Mouse (Mus musculus): ENCODE results near the gene Rnf34. TPM values are rescaled to one million over a fixed set of nuclear protein-coding genes. Genes with fewer than 3 reads are reported as not detected.
A peak's percentile ranks its signal among the peaks of the same experiment; 100 is the strongest.

Gene Rnf34
- polyA plus RNA-seq, 2 experiments = 6.6 to 12.2 TPM

DNA sequence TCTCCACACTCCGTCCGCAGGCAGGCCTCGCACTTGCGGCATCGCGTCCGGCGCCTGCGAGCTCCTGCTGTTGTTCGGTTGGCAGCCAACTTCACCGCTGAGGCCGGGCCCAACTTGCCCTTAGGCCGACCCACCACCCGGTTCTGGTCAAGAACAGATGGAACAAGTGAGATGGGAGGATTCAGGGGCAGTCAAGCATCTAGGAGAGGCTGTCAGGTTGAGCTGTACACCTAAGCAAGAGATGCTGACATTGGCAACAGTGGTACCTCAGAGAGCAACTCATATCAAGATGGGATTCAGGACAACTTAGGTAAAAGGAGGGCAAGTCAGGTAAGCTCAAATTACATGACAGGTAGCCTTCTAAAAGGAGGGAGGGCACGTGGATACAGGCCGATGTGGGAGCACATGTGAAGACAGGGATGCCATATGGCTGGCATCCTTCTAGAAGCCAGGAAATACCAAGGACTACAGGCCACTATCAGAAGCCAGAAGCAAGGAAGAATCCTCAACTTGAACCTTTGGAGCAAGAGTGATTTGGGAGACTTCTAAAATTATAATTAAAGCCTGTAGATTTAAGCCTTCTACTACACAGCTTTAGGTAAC is 38.9 kb downstream of the Rnf34 start:
- Histone ChIP-seq H3K4me3 (ENCODE audit: insufficient read depth in 1 of 2, low read depth in 2 of 2, low read length in 2 of 2) (no peak overlapping the region), H3K9me3 (ENCODE audit: control insufficient read depth, low read length) (no peaks in the 10 kb centered on the region), H3K9ac (replicated peaks) (no peak overlapping the region), H3K36me3 (replicated peaks; ENCODE audit: control insufficient read depth, insufficient read depth, low read depth) (no peaks in the 10 kb centered on the region), H3K4me1 (replicated peaks; ENCODE audit: control insufficient read depth in 2 of 2, insufficient read depth in 2 of 2, low read length in 1 of 2) (peaks cover 4 to 9% of the 10 kb centered on the region in 2 experiments), H3K27ac (no peak overlapping the region), H3K27me3 (ENCODE audit: control insufficient read depth, insufficient read depth, low read length) (no peaks in the 10 kb centered on the region), H3K4me2 (ENCODE audit: low read depth) (no peak overlapping the region)
- DNase-seq (ENCODE audit: low read depth in 3 of 3, low spot score in 3 of 3) (no peak), ATAC-seq (ENCODE audit: insufficient read depth) (no peak)
- TF ChIP-seq CTCF (IDR thresholded peaks at IDR 0.05; ENCODE audit: low read depth) (no peak), EP300 (IDR thresholded peaks at IDR 0.05; ENCODE audit: low read depth) (no peak)
- 88% methylated on average over 16 of the region's 16 CpGs for WGBS (ENCODE audit: insufficient replicate concordance)

DNA sequence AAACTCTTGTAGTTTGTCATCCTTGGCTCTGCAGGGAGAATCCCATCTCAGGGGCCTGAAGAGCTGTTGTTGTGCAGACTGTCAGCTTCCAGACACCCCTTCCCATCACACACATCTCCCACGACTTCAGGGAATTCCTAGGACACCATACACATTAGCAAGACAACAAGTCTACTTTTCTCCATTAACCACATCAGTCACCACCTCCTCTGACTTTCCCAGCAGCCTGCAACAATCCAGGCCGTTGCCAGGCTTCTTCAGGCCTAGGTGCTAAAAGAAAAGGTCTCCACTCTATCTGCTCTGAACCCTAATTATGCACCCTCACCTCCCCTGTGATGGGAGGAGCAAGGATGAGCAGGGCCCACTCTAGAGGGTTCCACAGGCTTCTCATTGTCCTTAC is 40.5 kb downstream of the Rnf34 start:
- Histone ChIP-seq H3K9ac (replicated peaks) (no peak overlapping the region), H3K27me3 (ENCODE audit: control insufficient read depth, insufficient read depth, low read length) (no peaks in the 10 kb centered on the region), H3K27ac (no peak overlapping the region), H3K36me3 (replicated peaks; ENCODE audit: control insufficient read depth, insufficient read depth, low read depth) (no peaks in the 10 kb centered on the region), H3K4me1 (replicated peaks; ENCODE audit: control insufficient read depth in 2 of 2, insufficient read depth in 2 of 2, low read length in 1 of 2) (peaks cover 4 to 12% of the 10 kb centered on the region in 2 experiments), H3K9me3 (ENCODE audit: control insufficient read depth, low read length) (no peaks in the 10 kb centered on the region), H3K4me2 (ENCODE audit: low read depth) (no peak overlapping the region), H3K4me3 (ENCODE audit: insufficient read depth in 1 of 2, low read depth in 2 of 2, low read length in 2 of 2) (no peak overlapping the region)
- TF ChIP-seq CTCF (IDR thresholded peaks at IDR 0.05; ENCODE audit: low read depth) = no peak
- no peak for TF ChIP-seq EP300 (IDR thresholded peaks at IDR 0.05; ENCODE audit: low read depth)
- 58% methylated on average over 2 of the region's 2 CpGs for WGBS (ENCODE audit: insufficient replicate concordance)
- DNase-seq (ENCODE audit: low read depth in 3 of 3, low spot score in 3 of 3) (no peak), ATAC-seq (ENCODE audit: insufficient read depth) (no peak)

DNA sequence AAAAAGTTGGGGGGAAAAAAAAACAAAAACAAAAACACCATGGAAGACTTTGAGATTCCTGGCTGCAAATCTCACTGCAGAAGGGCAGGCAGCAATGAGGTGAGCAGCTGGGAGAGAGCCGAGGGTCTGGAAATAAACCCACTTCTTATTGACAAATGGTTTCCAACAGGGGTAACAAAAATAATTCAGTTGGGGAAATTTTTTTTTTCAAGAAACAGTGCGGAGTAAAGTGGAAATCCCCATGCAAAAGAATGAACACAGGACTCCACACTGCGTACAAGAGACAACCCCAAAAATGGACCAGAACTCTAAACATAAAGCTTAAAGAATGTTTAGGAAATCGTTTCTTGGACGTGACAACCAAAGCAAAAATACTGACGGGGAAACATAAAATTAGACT is 43.4 kb downstream of the Rnf34 start:
- 70% methylated on average over 6 of the region's 6 CpGs for WGBS (ENCODE audit: insufficient replicate concordance)
- no peak overlapping the region for H3K4me3 ChIP-seq (ENCODE audit: insufficient read depth in 1 of 2, low read depth in 2 of 2, low read length in 2 of 2)
- no peak overlapping the region for H3K27ac ChIP-seq
- H3K9me3 ChIP-seq (ENCODE audit: control insufficient read depth, low read length) = no peaks in the 10 kb centered on the region
- no peak overlapping the region for H3K9ac ChIP-seq (replicated peaks)
- H3K4me2 ChIP-seq (ENCODE audit: low read depth) = no peak overlapping the region
- no peaks in the 10 kb centered on the region for H3K27me3 ChIP-seq (ENCODE audit: control insufficient read depth, insufficient read depth, low read length)
- ATAC-seq (ENCODE audit: insufficient read depth) = no peak
- H3K36me3 ChIP-seq (replicated peaks; ENCODE audit: control insufficient read depth, insufficient read depth, low read depth) = no peaks in the 10 kb centered on the region
- TF ChIP-seq EP300 (IDR thresholded peaks at IDR 0.05; ENCODE audit: low read depth) (no peak), CTCF (IDR thresholded peaks at IDR 0.05; ENCODE audit: low read depth) (no peak)
- no peak for DNase-seq (ENCODE audit: low read depth in 3 of 3, low spot score in 3 of 3)
- H3K4me1 ChIP-seq (replicated peaks; ENCODE audit: control insufficient read depth in 2 of 2, insufficient read depth in 2 of 2, low read length in 1 of 2) = peaks cover 0 to 13% of the 10 kb centered on the region in 2 experiments; a peak in 3 of 4 replicates

DNA sequence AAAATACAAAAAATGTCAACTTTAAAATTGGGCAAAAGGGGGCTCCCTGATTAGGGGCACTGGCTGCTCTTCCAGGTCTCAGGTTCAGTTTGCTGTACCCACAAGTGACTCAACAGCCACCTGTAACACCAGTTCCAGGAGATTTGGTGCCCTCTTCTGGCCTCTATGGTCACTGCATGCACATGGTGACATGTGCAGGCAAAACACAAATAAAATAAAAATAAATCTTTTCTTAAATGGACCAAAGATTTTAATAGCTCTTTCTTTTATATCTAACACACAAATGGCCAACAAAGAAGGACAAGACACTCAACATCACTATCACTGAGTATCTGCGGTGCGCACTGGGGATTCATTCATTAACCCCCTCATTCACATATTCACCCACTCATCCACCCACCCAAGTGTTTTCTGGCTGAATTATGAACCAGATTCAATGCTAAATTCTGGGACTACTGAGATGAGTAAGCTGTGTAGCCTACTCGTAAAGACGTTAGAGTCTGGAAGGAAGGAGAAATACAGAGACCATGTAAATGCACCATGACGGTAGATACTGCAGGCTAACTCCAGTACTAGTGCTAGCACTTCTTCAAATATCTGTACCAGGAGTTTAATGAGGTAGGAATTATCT is 44.3 kb downstream of the Rnf34 start:
- Histone ChIP-seq H3K9me3 (ENCODE audit: control insufficient read depth, low read length) (no peaks in the 10 kb centered on the region), H3K9ac (replicated peaks) (no peak overlapping the region), H3K27ac (no peak overlapping the region), H3K4me3 (ENCODE audit: insufficient read depth in 1 of 2, low read depth in 2 of 2, low read length in 2 of 2) (no peak overlapping the region), H3K4me1 (replicated peaks; ENCODE audit: control insufficient read depth in 2 of 2, insufficient read depth in 2 of 2, low read length in 1 of 2) (peaks cover 4 to 19% of the 10 kb centered on the region in 2 experiments), H3K36me3 (replicated peaks; ENCODE audit: control insufficient read depth, insufficient read depth, low read depth) (no peaks in the 10 kb centered on the region), H3K27me3 (ENCODE audit: control insufficient read depth, insufficient read depth, low read length) (no peaks in the 10 kb centered on the region), H3K4me2 (ENCODE audit: low read depth) (no peak overlapping the region)
- DNase-seq (ENCODE audit: low read depth in 3 of 3, low spot score in 3 of 3) (peak in 1 of 3 experiments; percentile 46), ATAC-seq (ENCODE audit: insufficient read depth) (no peak)
- TF ChIP-seq CTCF (IDR thresholded peaks at IDR 0.05; ENCODE audit: low read depth) (peak; percentile 85), EP300 (IDR thresholded peaks at IDR 0.05; ENCODE audit: low read depth) (no peak)
- 89% methylated on average over 5 of the region's 5 CpGs for WGBS (ENCODE audit: insufficient replicate concordance)

DNA sequence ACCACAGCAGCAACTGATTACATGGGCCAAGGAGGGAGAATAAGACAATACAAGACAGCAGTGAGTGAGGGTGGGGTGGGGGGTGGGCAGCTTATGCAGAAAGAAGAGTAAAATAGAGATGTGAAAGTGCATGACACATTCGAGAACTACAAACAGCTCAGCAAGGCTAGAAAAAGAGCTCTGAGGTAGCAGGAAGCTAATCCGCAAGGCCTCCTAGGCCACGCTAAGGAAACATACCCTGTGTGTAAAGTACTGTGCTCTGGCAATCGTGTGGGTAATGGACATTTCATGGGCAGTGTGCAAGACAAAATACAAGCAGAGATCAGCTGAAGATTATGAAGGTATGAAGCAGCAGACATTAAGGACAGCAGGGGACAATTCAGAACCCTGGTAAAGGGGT is 45.0 kb downstream of the Rnf34 start:
- no peak overlapping the region for H3K4me2 ChIP-seq (ENCODE audit: low read depth)
- no peak for DNase-seq (ENCODE audit: low read depth in 3 of 3, low spot score in 3 of 3)
- TF ChIP-seq CTCF (IDR thresholded peaks at IDR 0.05; ENCODE audit: low read depth) (no peak), EP300 (IDR thresholded peaks at IDR 0.05; ENCODE audit: low read depth) (no peak)
- no peaks in the 10 kb centered on the region for H3K36me3 ChIP-seq (replicated peaks; ENCODE audit: control insufficient read depth, insufficient read depth, low read depth)
- no peak overlapping the region for H3K9ac ChIP-seq (replicated peaks)
- no peak for ATAC-seq (ENCODE audit: insufficient read depth)
- H3K4me1 ChIP-seq (replicated peaks; ENCODE audit: control insufficient read depth in 2 of 2, insufficient read depth in 2 of 2, low read length in 1 of 2) = peaks cover 4 to 22% of the 10 kb centered on the region in 2 experiments
- no peaks in the 10 kb centered on the region for H3K9me3 ChIP-seq (ENCODE audit: control insufficient read depth, low read length)
- no peaks in the 10 kb centered on the region for H3K27me3 ChIP-seq (ENCODE audit: control insufficient read depth, insufficient read depth, low read length)
- no peak overlapping the region for H3K4me3 ChIP-seq (ENCODE audit: insufficient read depth in 1 of 2, low read depth in 2 of 2, low read length in 2 of 2)
- no peak overlapping the region; the same call in 1 of the 2 replicates for H3K27ac ChIP-seq
- 59% methylated on average over 4 of the region's 4 CpGs for WGBS (ENCODE audit: insufficient replicate concordance)
